Mouse (Mus musculus) 3134 (cell line): Measurements from ENCODE around the gene Gm29133.

Experiments used
- DNase-seq: peaks from one replicate; pipeline ENCODE4 v3.0.0-alpha.2; 2011; ENCODE audit warnings: low spot score; ENCODE audit not compliant: insufficient read length; ENCODE audit errors: extremely low read depth

Gm29133 gene

DNA sequence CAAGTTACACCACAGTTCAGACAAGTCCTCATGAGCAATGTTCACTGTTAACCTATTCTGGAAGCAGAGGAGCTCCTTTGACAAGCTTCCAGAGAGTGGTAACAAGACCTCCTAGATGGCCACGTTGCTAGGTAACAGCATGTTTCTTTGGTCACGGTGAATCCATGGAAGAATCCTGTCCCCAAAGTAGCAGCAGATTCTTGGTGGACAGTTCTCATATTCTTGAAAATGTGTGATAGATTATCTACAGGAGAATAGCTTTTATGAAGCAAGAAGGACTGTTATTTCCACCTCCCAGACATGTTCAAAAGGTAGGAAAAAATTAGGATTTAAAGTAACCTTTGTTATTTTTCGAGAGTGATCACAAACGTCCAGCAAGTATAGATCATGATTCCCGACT, at the start of gene Gm29133:
Gene Gm29133 (plus strand): TSS at position 301 of the 400 bp plus-strand sequence.
- no peak for DNase-seq

DNA sequence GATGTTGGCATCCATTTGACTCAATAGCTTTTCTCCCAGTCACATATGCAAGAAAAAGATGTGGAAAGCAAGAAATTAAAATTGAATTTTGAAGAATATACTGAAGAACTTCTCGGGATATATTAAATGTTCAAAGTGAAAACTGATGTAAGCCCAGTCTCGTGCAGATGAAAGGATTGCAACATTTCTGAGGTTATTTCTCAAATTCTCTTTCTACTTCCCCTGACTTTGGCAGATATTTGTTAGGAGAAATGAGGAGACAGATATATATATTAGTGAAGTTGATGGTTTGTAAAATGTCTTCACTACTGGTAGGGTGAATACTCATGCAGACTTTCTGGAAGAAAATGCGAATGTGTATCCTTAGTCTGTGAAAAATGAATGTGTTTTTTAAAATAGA, 48.9 kb upstream of the Gm29133 start:
- DNase-seq, result no peak

DNA sequence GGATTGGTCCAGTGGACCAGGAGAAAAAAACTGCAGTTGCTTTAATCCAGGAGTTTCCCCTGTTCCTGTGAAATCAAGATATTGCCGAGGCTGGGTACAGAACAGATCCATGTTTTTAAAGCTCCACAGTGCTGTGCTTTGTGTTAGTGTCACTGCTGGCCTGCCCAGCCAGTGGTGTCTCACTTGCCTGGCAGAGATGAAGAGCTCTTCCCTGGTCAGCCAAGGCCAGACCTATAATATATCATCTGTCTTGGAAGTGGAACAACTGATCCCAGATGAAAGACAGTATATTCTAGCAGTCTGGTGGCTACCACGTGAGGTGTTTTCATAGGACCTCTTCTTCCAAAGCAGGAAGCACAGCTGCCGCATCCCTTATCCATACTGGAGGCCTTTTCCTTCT, 46.7 kb upstream of the Gm29133 start:
- DNase-seq, result no peak

DNA sequence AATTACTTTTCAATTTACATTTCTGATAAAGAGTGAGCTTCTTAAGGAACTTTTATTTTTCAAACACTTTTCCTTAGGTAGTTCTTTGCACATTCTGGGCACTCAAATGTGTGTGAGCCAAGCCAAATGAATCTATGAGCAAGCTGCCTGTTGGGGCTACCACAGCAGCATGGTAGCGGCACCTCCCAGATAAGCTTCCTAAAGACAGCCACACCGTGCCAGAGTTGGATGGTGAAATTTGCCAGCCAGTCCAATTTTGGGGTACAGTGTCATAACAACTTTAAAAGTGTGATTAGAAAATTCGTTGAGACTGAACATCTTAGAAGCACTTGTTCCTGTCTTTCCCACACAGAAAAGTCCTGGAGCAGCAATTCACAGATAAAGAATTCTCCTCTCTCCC, 41.5 kb upstream of the Gm29133 start:
- no peak for DNase-seq

DNA sequence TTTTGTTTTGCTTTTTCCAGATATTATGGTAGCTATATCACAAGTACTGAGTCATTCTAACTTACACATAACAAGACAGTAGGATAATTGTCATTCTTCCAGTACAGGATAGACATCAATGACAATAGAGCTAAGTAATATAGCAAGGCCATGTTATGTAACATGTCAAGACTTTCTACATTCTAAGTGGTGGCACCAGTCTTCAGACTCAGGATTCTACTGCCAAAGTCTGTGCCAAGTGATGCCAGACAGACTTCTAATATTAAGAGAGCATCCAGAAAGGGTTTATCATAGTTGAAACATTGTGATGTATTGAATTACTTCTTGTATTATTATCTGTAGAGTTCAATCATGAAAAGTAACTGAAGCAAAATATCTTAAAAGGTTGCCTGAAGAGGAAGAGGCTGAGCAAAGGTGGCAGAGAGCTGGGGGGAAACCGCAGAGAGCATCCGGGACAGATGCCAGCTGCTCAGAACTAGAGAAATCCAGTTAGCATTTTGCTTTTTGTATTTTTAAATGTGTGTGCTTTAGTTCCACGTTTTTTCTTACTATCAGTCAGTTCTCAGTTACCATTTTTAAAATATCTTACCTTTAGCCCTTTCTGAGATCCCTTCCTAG, 34.2 kb upstream of the Gm29133 start:
- no peak for DNase-seq

DNA sequence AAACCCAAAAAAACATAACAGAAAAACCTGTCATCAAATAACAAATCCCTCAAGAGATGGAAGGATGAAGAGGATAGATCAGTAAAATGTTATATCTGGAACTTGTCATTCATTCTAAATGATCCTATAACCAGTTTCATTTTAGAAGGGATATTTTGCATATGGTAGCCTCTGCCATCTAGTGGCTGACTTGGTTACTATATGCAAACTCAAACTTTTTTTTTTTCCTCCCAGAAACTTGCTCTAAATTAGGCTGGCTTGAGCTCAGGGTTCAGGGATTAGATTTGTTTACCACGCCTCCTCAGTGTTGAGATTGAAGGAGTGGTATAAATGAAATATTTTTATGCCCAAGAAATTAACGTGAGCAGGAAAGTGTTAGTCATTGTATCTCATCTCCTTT, 27.3 kb upstream of the Gm29133 start:
- no peak for DNase-seq

DNA sequence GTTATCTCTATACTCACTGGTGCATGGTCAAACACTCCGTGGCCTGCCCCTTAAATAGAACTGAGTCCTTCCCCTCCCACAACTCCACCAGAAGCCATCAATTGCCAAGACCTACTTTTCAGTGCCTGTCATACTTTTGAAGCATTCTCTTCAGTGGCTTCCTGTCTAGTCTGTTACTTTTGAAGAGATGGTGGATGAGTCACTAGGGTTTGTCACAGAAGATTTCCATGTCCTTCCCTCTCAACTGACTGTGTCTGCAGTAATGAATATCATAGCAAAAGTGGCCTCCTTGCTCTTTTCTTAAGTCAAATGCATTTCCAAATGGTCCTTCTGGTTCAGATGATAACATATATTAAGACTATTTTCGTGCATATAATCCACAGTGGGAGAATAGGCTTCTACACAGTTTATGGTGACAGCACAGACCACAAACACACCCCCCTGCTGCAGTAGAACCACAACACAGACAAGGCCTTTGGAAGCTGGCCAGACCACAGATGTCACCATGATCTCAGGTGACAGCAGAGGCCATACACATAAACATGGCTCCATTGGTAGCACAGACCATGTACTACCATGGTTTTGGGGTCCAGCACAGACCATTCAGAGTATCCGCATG, 16.9 kb upstream of the Gm29133 start:
- DNase-seq, result no peak

DNA sequence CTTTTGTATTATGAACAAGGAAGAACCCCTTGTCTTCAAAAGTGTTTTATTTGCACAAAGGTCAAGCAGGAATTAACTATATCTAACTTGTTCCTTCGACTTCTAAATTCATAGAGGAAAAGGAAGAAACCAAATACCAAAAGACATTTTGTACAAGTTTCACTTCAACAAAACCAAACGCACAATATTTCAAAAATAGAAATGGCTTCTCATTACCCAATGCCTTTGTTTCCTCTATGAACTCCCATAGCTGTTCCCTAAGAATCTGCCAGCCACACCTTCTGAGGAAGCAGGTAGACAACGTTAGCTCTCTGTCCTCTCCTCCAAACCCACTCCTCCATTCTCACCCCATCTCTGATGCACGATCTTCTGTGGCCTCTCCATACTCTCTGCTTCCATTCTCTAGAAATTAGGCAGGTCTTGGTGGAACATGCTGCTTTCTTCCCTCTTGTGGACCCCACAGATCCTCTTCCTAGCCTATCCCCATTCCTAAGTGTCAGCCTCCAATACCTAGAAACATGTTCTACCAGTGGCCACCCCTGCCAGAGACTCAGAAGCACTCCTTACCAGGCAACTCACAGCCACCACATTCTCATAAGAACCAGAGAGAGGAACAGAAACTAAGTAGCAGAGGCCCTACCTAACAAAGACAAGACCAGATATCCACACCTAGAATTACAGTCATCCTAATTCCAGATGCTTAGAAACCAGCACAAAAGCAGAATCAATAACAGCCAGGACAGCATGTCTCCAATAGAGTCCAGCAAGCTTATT, 4.1 kb upstream of the Gm29133 start:
- no peak for DNase-seq

DNA sequence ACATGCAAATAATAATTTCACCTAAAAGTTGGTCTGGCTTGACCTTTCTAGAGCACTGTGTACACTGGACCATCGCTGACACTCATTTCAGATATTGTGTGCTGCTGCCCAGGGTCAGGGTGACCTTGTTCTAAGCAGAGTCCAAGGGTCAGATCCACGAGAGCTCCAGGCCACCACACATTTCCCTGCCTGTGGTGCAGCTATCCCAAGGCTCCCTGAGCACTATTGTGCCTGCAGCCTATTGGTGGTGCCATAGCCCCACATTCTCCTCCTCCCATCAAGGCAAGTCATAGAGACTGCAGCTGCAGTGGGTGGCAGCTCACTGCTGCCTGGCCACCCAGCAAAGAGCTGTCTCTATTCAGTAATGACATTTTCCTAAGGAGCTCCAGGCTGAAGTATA, 2.7 kb upstream of the Gm29133 start:
- DNase-seq, result no peak

DNA sequence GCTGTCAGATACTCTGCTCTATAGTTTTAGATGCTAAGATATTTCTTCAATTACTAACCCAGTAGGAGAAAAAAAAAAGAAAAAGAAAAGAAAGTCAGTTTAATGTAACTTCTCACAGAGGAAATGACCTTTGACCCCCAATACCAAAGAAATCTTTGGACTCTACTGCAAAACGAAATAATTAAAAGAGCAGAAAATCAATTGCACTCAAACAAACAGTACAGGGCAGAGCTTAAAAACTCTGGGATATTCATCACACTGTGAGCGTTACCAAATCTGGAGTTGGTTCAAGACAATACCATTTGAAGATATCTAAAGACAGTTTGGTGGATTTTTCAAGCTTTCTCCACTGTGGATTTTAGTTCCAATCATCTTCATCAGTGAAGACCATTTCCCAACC, 15.4 kb downstream of the Gm29133 start:
- no peak for DNase-seq

DNA sequence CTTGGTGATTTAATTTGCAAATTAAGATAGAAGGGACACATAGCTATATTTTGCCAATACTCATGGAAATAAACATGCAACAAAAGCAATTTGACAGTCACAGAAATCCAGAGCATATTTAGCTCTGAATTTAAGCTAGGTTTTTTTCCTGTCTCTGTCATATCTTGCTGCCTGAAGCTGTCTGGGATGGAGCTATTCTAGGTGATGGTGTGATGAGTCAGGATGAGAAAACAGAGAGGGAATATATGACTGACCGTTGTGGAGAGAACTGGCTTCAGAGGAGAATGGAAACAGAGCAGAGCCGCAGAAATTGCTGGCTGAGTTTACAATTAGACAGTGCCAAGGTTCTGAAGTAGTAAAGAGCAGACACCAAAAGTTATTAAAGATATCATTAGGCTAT, 26.3 kb downstream of the Gm29133 start:
- no peak for DNase-seq

DNA sequence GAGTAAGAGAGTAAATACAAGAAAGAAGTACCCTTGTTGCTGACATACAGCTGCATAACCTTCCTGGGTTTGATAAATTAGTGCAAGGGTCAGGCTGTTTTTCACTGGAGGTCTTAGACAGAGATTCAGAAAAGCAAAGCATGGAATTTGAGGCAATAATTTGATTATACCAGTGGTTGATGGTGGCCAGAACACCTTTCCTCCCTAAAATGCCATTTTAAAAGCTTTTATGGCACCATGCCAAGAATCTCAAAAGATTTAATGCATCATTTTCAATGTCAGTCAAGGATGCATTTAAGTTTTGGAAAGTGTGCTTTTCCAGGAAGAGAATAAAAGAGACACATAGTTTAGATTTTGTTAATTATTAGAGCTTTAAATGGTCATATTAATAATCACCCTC, 60.0 kb downstream of the Gm29133 start:
- no peak for DNase-seq

DNA sequence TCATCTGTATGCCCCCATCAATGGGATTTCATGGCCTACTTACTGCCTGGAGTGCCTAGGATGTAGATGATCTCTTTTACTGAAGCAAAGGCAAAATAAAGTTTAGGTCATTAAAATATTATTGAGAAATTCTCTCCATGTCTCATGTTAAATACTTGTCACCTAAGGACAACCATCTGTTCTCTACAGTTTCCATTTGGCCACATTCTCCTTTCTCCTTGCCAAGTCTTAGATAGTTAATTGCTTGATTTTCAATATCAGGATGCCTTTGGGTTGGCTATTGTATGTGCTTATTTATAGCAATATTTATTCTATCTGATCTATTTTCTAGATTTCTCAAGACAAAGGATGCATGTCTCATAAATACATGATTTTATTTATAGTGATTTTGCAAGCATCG, 75.9 kb downstream of the Gm29133 start:
- no peak for DNase-seq

DNA sequence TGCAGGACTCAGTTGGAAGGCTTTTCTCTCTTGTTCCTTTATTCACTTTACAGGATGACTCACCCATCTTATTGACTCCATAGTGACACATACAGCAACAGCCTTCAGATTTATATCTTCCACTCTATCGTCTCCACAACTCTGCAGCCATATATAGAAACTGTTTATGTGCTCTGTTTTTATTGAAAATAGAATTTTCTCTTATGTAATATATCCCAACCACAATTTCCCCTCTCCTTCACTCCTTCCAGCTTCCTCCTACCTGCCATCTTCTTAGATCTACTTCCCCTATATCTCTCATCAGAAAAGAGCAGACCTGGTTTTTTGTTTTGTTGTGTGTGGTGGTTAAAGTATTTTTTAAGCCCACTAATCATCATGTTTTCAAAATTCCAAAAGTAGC, 76.5 kb downstream of the Gm29133 start:
- no peak for DNase-seq

DNA sequence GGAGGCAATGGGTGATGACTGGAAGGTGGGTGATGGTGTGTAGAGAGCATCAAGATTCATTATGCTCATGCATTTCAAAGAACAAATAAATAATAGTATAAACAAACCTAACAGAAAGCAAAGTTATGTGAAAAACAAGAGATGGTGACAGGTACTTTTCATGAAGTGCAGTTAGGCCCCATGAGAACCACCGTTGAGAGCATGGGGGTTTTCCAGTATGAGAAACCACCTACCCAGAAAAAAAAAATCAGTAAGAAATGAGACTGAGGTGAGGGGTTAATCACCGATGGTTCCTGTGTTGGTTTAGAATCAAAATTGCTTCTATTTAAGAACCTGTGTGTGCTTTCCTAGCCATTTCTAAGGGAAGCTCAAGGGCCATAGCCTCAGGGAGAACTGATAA, 86.8 kb downstream of the Gm29133 start:
- DNase-seq, result no peak

DNA sequence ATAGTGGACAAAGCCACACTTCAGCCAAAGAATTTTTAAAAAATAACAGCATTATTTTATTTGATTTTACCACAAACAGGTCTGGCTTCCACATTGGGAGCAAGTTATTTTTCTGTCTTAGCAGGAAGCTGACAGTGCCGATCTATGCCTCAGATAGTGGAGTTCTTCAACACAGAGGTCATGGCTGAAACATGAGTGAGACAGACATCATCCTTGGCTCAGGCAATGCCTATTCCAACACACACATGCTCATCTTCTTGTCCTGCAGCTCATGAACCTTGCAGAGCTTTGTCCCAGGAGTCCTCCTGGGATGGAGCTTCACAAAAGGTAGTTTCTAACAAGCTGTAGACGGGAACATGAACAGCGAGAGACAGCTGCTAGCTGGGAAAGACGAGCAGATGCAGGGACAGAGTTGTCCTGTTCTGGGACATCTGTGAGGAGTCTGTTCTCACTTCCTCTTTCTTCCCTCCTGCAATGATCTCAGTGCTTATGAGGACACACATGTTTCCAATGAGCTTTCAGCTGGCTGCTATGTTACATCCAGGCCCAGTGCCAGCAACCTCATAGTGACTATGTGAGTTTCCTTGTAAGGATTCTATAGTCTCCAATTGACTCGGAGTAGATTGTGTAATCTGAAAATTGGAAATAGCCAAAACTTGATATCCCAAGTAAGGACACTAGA, 87.4 kb downstream of the Gm29133 start:
- no peak for DNase-seq
